Mouse (Mus musculus): ENCODE measurements around the gene Elovl5. TPM values are rescaled to one million over a fixed set of nuclear protein-coding genes. Genes with fewer than 3 reads are reported as not detected.

The Elovl5 gene
- polyA plus RNA-seq, 1 experiment from 2014 or later, result 56.0 TPM

DNA sequence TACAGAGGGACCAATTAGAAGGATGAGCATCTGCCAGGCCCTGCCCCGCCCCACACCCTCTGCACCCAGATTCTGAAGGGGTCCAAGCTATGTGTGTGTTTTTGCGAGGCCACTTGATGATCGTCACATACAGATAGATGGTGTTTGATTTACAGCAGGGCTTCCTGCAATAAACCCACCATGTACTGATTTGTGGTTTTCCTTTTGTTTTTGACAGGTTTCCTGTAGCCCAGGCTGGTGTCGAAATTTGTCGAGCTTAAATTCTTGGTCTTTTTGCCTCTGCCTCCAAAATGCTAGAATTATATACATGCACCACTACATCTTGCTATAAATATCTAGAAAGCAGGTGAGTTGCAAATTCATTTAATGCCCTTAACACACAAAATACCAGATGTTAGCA, 93.0 kb downstream of the Elovl5 start:
- Histone ChIP-seq H3K36me3 (ENCODE audit: control insufficient read depth, insufficient read depth, low read length) (no peaks in the 10 kb centered on the region), H3K9me3 (ENCODE audit: control insufficient read depth, low read length) (no peaks in the 10 kb centered on the region), H3K4me1 (replicated peaks; ENCODE audit: control insufficient read depth, insufficient read depth, low read length) (0 out of 2 replicates have a peak, but pooled peaks cover 3% of the 10 kb centered on the region), H3K27me3 (replicated peaks; ENCODE audit: control insufficient read depth, insufficient read depth, low read length) (0 out of 2 replicates have a peak, but pooled peaks cover 2% of the 10 kb centered on the region), H3K4me2 (no peak overlapping the region), H3K27ac (ENCODE audit: low read depth, low read length) (no peak overlapping the region), H3K9ac (ENCODE audit: low read depth, low read length) (no peak overlapping the region), H3K4me3 (ENCODE audit: low read depth, low read length) (no peak overlapping the region)
- no peak for ATAC-seq (replicated peaks; ENCODE audit: low FRiP score)
- 49% methylated on average over 5 of the region's 5 CpGs for whole genome bisulfite sequencing
- DNase-seq (ENCODE audit: low spot score), result no peak

DNA sequence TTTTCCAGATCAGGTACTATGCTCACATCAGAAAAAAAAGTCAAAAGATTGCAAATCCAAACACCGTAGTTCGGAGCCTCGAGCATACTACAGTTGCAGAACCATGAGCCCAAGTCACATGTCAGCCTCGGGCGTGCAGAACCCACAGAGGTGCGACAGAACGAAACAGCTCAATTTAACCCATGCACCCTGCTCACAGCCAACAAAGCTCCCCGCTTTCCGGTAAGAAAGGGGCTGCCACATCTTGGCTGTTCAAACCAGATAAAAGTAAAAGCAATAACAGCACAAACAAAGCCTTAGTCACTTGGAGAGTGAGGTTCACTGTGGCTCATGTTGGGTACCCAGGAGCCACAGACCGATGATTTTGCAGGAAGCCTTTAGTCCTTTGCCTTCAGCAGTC, 93.5 kb downstream of the Elovl5 start:
- WGBS, result 77% methylated on average over 10 of the region's 10 CpGs
- Histone ChIP-seq H3K27ac (ENCODE audit: low read depth, low read length) (no peak overlapping the region), H3K9me3 (ENCODE audit: control insufficient read depth, low read length) (no peaks in the 10 kb centered on the region), H3K4me3 (ENCODE audit: low read depth, low read length) (no peak overlapping the region), H3K27me3 (replicated peaks; ENCODE audit: control insufficient read depth, insufficient read depth, low read length) (0 out of 2 replicates have a peak, but pooled peaks cover 2% of the 10 kb centered on the region), H3K4me2 (no peak overlapping the region), H3K4me1 (replicated peaks; ENCODE audit: control insufficient read depth, insufficient read depth, low read length) (0 out of 2 replicates have a peak, but pooled peaks cover 3% of the 10 kb centered on the region), H3K9ac (ENCODE audit: low read depth, low read length) (no peak overlapping the region), H3K36me3 (ENCODE audit: control insufficient read depth, insufficient read depth, low read length) (no peaks in the 10 kb centered on the region)
- ATAC-seq (replicated peaks; ENCODE audit: low FRiP score) (no peak), DNase-seq (ENCODE audit: low spot score) (no peak)

DNA sequence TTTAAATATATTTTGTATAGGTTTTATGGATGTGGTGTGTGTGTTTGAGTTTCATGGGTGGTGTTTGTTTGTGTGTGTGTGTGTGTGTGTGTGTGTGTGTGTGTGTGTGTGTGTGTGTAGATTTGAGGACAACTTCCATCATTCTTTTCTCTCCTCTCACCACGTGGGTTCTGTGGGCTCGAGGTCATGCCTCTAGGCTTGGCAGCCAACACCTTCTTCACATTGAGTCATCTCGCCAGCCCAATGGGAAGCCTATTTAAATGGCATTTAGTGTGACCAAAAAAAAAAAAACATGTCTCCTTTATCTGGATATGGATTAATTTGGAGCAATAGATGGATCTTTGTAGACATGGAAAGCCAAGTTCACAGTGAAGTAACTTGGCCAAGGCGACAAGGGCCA, 94.9 kb downstream of the Elovl5 start:
- Histone ChIP-seq H3K27me3 (replicated peaks; ENCODE audit: control insufficient read depth, insufficient read depth, low read length) (peaks cover 2% of the 10 kb centered on the region; the same call in 1 of the 2 replicates), H3K27ac (ENCODE audit: low read depth, low read length) (no peak overlapping the region), H3K4me3 (ENCODE audit: low read depth, low read length) (no peak overlapping the region), H3K4me2 (no peak overlapping the region), H3K4me1 (replicated peaks; ENCODE audit: control insufficient read depth, insufficient read depth, low read length) (no peaks in the 10 kb centered on the region), H3K36me3 (ENCODE audit: control insufficient read depth, insufficient read depth, low read length) (no peaks in the 10 kb centered on the region), H3K9me3 (ENCODE audit: control insufficient read depth, low read length) (no peaks in the 10 kb centered on the region), H3K9ac (ENCODE audit: low read depth, low read length) (no peak overlapping the region)
- WGBS, result 85% methylated on average over 4 of the region's 4 CpGs
- DNase-seq (ENCODE audit: low spot score) (no peak), ATAC-seq (replicated peaks; ENCODE audit: low FRiP score) (no peak)

DNA sequence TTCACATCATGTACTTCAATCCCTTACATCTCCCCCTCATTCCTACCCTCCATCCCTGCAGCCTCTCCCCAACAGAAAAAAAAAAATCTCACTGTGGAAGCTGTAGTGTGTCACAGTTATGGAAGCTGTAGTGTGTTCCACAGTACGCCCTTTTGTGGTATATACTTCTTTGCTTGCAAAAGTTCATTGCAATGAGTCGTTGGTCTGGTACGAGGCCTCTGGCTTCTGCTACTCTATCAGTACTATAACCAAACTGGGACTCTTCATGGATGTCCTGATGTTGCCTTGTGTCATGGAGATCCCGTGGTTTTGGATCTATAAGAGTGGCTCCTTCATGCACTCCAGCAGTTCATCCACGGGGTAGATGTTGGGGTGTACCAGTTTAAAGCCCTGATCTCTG, 95.5 kb downstream of the Elovl5 start:
- ATAC-seq (replicated peaks; ENCODE audit: low FRiP score) (no peak), DNase-seq (ENCODE audit: low spot score) (no peak)
- Histone ChIP-seq H3K4me3 (ENCODE audit: low read depth, low read length) (no peak overlapping the region), H3K9ac (ENCODE audit: low read depth, low read length) (no peak overlapping the region), H3K4me1 (replicated peaks; ENCODE audit: control insufficient read depth, insufficient read depth, low read length) (no peaks in the 10 kb centered on the region), H3K36me3 (ENCODE audit: control insufficient read depth, insufficient read depth, low read length) (no peaks in the 10 kb centered on the region), H3K27me3 (replicated peaks; ENCODE audit: control insufficient read depth, insufficient read depth, low read length) (peaks cover 2% of the 10 kb centered on the region; the same call in 1 of the 2 replicates), H3K27ac (ENCODE audit: low read depth, low read length) (no peak overlapping the region), H3K4me2 (no peak overlapping the region), H3K9me3 (ENCODE audit: control insufficient read depth, low read length) (no peaks in the 10 kb centered on the region)
- WGBS, result 71% methylated on average over 5 of the region's 5 CpGs

DNA sequence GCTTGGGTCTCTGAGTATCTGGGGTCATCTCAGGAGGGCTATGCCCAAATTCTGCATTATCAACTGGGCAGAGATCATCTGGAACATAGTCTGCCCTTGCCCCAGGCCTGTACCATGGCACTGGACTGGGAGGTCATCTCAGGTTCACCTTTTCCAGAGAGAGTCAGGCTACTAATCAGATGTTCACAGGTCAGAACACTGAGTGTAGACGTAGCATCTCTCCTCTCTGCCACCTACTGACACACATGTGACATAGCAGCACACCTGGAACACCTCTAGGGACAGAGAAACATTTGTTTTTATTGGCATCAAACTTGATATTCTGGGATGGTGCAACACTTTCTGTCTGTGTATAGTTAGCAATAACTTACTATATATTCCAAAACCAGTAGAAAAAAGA, 96.6 kb downstream of the Elovl5 start:
- 21% methylated on average over 1 of the region's 1 CpGs for WGBS

DNA sequence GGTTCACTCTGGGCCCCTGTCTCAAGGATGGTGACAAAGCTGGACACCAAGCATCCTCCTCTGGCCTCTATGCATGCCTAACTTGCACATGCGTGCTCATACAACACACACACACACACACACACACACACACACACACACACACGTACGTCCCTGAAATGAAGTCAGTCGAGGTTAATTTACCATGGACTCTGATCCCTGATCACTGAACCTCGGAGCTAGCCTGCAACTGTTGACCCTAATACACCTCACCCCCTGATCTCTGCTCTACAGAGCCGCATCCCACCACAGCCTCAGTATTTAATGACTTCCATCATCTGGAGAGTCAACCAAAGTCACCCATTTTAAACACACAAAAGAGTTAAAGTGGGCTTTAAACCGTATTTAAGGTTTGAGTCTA, 98.7 kb downstream of the Elovl5 start:
- Histone ChIP-seq H3K9me3 (ENCODE audit: control insufficient read depth, low read length) (no peaks in the 10 kb centered on the region), H3K4me2 (no peak overlapping the region), H3K9ac (ENCODE audit: low read depth, low read length) (no peak overlapping the region), H3K27me3 (replicated peaks; ENCODE audit: control insufficient read depth, insufficient read depth, low read length) (no peaks in the 10 kb centered on the region; the same call in 1 of the 2 replicates), H3K4me1 (replicated peaks; ENCODE audit: control insufficient read depth, insufficient read depth, low read length) (no peaks in the 10 kb centered on the region), H3K36me3 (ENCODE audit: control insufficient read depth, insufficient read depth, low read length) (no peaks in the 10 kb centered on the region), H3K27ac (ENCODE audit: low read depth, low read length) (no peak overlapping the region), H3K4me3 (ENCODE audit: low read depth, low read length) (no peak overlapping the region)
- DNase-seq (ENCODE audit: low spot score), result no peak
- WGBS, result 79% methylated on average over 7 of the region's 7 CpGs
- no peak for ATAC-seq (replicated peaks; ENCODE audit: low FRiP score)

More for the DNA sequence above, 96.6 kb downstream of the Elovl5 start:
- Histone ChIP-seq H3K27ac (ENCODE audit: low read depth, low read length) (no peak overlapping the region), H3K36me3 (ENCODE audit: control insufficient read depth, insufficient read depth, low read length) (no peaks in the 10 kb centered on the region), H3K9ac (ENCODE audit: low read depth, low read length) (no peak overlapping the region), H3K4me2 (no peak overlapping the region), H3K27me3 (replicated peaks; ENCODE audit: control insufficient read depth, insufficient read depth, low read length) (peaks cover 2% of the 10 kb centered on the region; the same call in 1 of the 2 replicates), H3K9me3 (ENCODE audit: control insufficient read depth, low read length) (no peaks in the 10 kb centered on the region), H3K4me3 (ENCODE audit: low read depth, low read length) (no peak overlapping the region), H3K4me1 (replicated peaks; ENCODE audit: control insufficient read depth, insufficient read depth, low read length) (no peaks in the 10 kb centered on the region)
- DNase-seq (ENCODE audit: low spot score), result no peak
- no peak for ATAC-seq (replicated peaks; ENCODE audit: low FRiP score)

DNA sequence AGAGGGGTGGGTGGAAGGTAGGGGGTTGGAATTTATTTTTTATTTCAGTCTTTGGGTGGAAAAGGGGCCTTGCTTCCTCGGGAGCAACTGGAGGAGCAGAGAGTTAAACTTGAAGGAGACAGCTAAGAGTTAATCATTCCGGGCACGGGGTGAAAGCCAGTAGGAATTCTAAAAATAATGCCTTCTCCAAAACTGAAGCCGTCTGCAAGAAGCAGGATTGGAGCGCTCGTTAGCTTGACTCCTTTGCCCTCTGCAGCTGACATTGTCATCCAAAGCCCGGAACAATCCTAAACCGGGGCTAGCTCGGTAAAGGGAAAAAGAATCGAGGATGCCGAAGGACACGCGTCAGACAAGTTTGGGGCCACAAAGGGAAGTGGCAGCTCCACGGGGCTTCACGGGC, 99.1 kb downstream of the Elovl5 start:
- 71% methylated on average over 15 of the region's 15 CpGs for WGBS
- H3K27ac ChIP-seq (ENCODE audit: low read depth, low read length), result no peak overlapping the region
- no peak overlapping the region for H3K4me2 ChIP-seq
- H3K4me3 ChIP-seq (ENCODE audit: low read depth, low read length), result no peak overlapping the region
- no peaks in the 10 kb centered on the region for H3K4me1 ChIP-seq (replicated peaks; ENCODE audit: control insufficient read depth, insufficient read depth, low read length)
- no peaks in the 10 kb centered on the region; the same call in 1 of the 2 replicates for H3K27me3 ChIP-seq (replicated peaks; ENCODE audit: control insufficient read depth, insufficient read depth, low read length)
- no peaks in the 10 kb centered on the region for H3K36me3 ChIP-seq (ENCODE audit: control insufficient read depth, insufficient read depth, low read length)
- no peak overlapping the region for H3K9ac ChIP-seq (ENCODE audit: low read depth, low read length)
- H3K9me3 ChIP-seq (ENCODE audit: control insufficient read depth, low read length), result no peaks in the 10 kb centered on the region
- ATAC-seq (replicated peaks; ENCODE audit: low FRiP score), result no peak
- no peak for DNase-seq (ENCODE audit: low spot score)

DNA sequence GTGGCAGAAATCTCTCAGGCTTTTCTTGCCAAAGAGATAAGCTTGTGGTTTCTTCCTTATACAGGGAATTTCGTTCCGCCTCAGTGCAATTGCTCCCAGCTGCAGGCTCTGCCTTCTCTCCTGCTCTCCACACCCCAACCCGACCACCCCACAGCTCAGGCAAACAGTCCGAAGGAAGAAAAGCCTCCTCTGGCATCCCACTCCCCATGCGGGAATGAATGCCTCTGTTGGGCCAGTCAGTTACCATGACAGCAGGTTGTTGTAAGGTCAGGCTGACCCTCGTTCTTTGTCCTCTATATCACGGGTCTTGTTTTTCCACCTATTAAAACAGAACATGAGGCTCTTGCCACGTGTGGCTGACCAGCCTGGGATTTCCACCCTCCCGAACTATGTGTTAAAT, 104.1 kb downstream of the Elovl5 start:
- H3K9ac ChIP-seq (ENCODE audit: low read depth, low read length), result no peak overlapping the region
- DNase-seq (ENCODE audit: low spot score), result no peak
- H3K4me2 ChIP-seq, result no peak overlapping the region
- no peaks in the 10 kb centered on the region; the same call in 1 of the 2 replicates for H3K4me1 ChIP-seq (replicated peaks; ENCODE audit: control insufficient read depth, insufficient read depth, low read length)
- no peaks in the 10 kb centered on the region; the same call in 1 of the 2 replicates for H3K27me3 ChIP-seq (replicated peaks; ENCODE audit: control insufficient read depth, insufficient read depth, low read length)
- WGBS, result 41% methylated on average over 9 of the region's 9 CpGs
- no peak overlapping the region for H3K27ac ChIP-seq (ENCODE audit: low read depth, low read length)
- H3K36me3 ChIP-seq (ENCODE audit: control insufficient read depth, insufficient read depth, low read length), result no peaks in the 10 kb centered on the region
- no peaks in the 10 kb centered on the region for H3K9me3 ChIP-seq (ENCODE audit: control insufficient read depth, low read length)
- H3K4me3 ChIP-seq (ENCODE audit: low read depth, low read length), result no peak overlapping the region
- 0 out of 2 replicates have a peak, but pooled peaks have one; percentile 29 for ATAC-seq (replicated peaks; ENCODE audit: low FRiP score)

DNA sequence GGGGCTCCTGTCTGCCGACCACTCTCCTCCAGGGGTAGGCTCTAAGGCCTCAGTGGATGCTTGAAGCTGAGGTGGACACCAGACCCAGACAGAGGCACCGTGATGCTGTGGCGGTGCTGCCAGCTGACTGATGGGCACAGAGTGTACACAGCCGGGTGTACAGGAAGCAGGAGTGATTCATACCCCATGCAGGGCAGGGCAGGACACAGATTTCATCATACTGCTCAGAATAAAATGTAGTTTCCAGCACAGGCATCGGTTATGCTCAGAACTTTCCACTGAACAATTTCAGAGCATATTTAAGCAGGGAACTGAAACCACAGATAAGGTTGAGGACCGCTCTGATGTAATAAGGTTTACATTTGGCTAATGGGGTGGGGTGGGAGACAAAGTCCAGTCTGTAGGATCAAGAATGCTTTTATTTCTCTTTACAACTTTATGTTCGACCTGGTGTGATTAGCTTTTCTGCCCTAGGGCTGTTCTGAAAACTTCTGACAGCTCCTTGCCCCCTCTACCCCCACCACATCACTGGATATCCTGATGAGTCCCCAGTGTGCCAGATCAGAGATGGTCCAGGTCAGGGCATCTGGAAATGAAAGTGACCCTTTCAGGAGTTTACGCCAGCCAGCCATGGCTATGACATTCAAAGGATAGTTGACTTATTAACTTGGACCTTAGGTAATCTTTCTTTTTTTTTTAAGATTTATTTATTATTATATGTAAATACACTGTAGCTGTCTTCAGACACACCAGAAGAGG, 105.2 kb downstream of the Elovl5 start:
- H3K4me3 ChIP-seq (ENCODE audit: low read depth, low read length), result no peak overlapping the region
- no peaks in the 10 kb centered on the region for H3K9me3 ChIP-seq (ENCODE audit: control insufficient read depth, low read length)
- H3K4me1 ChIP-seq (replicated peaks; ENCODE audit: control insufficient read depth, insufficient read depth, low read length), result no peaks in the 10 kb centered on the region; the same call in 1 of the 2 replicates
- no peaks in the 10 kb centered on the region; the same call in 1 of the 2 replicates for H3K27me3 ChIP-seq (replicated peaks; ENCODE audit: control insufficient read depth, insufficient read depth, low read length)
- no peak overlapping the region for H3K27ac ChIP-seq (ENCODE audit: low read depth, low read length)
- H3K36me3 ChIP-seq (ENCODE audit: control insufficient read depth, insufficient read depth, low read length), result no peaks in the 10 kb centered on the region
- DNase-seq (ENCODE audit: low spot score), result no peak
- H3K9ac ChIP-seq (ENCODE audit: low read depth, low read length), result no peak overlapping the region
- ATAC-seq (replicated peaks; ENCODE audit: low FRiP score), result no peak
- WGBS, result 62% methylated on average over 8 of the region's 8 CpGs
- no peak overlapping the region for H3K4me2 ChIP-seq
